Mouse (Mus musculus) layer of hippocampus, adult 9-10 months (tissue): ENCODE measurements around the gene Slc24a1.
A peak's percentile ranks its signal among the peaks of the same experiment; 100 is the strongest.

Experiments
- DNase-seq: peaks from one replicate; pipeline ENCODE4 v3.0.0; 2022; ENCODE audit warnings: low spot score

The Slc24a1 gene

GRCm38 (mm10) chr9:64936508-64936907 is 14.9 kb downstream of the Slc24a1 start:
- DNase-seq: no peak

- DNase-seq: no peak
Measured at GRCm38 (mm10) chr9:64934015-64934754, 17.2 kb downstream of the Slc24a1 start.

GRCm38 (mm10) chr9:64931751-64932610 is 19.4 kb downstream of the Slc24a1 start:
- no peak for DNase-seq

- no peak for DNase-seq
Measured at GRCm38 (mm10) chr9:64930256-64930655, 21.2 kb downstream of the Slc24a1 start.

GRCm38 (mm10) chr9:64926201-64926991 is 25.0 kb downstream of the Slc24a1 start:
- peak; percentile 77 for DNase-seq

- no peak for DNase-seq
Measured at GRCm38 (mm10) chr9:64925771-64926170, 25.6 kb downstream of the Slc24a1 start.

GRCm38 (mm10) chr9:64918560-64918959 is 32.8 kb downstream of the Slc24a1 start:
- DNase-seq: no peak

GRCm38 (mm10) chr9:64914629-64915028 is 36.8 kb downstream of the Slc24a1 start:
- DNase-seq: no peak

GRCm38 (mm10) chr9:64913973-64914372 is 37.4 kb downstream of the Slc24a1 start:
- DNase-seq: no peak

GRCm38 (mm10) chr9:64913406-64913805 is 38.0 kb downstream of the Slc24a1 start:
- no peak for DNase-seq

- DNase-seq: no peak
Measured at GRCm38 (mm10) chr9:64907441-64907840, 44.0 kb downstream of the Slc24a1 start.

- DNase-seq: no peak
Measured at GRCm38 (mm10) chr9:64904917-64905640, 46.3 kb downstream of the Slc24a1 start.

- DNase-seq: peak; percentile 65
Measured at GRCm38 (mm10) chr9:64903386-64903785, 48.0 kb downstream of the Slc24a1 start.

GRCm38 (mm10) chr9:64902866-64903265 is 48.5 kb downstream of the Slc24a1 start:
- DNase-seq: no peak

GRCm38 (mm10) chr9:64896605-64897004 is 54.8 kb downstream of the Slc24a1 start:
- DNase-seq: no peak

GRCm38 (mm10) chr9:64886008-64886407 is 65.4 kb downstream of the Slc24a1 start:
- DNase-seq: no peak
